Mouse (Mus musculus): ENCODE measurements around the gene Plcg2. TPM values are rescaled to one million over a fixed set of nuclear protein-coding genes. Genes with fewer than 3 reads are reported as not detected.

The Plcg2 gene
- polyA plus RNA-seq, 1 experiment from 2014 or later: 3.2 TPM

DNA sequence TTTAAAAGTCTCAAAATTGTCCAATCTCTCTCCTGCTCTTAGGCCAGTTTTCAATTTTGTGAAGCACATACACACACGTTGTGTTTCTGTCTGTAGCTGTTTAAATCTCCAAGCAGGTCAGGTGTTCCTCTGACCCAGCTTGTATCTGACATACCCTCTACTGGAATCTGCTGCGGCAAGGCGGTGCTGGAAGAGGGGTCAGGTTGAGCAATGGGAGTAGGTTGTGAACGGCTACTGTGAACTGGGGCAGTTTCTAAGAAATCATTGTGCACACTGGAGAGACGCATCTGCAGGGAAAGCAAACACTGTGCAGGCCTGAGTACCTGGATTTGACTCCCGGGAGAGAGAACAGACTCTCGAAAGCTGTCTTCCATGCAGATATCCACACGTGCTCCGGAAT is 178.4 kb downstream of the Plcg2 start:
- H3K36me3 ChIP-seq (ENCODE audit: insufficient read depth): no peaks in the 10 kb centered on the region
- no peaks in the 10 kb centered on the region for H3K27me3 ChIP-seq (ENCODE audit: insufficient read depth, low read length)
- no peak overlapping the region for H3K9ac ChIP-seq
- ATAC-seq (ENCODE audit: insufficient read depth): no peak; the same call in 1 of the 2 replicates
- no peak overlapping the region for H3K4me2 ChIP-seq
- no peak overlapping the region for H3K4me3 ChIP-seq (ENCODE audit: low read depth, low read length)
- peak; percentile 17 for DNase-seq
- H3K27ac ChIP-seq (ENCODE audit: low read depth): no peak overlapping the region
- H3K4me1 ChIP-seq (ENCODE audit: insufficient read depth): no peaks in the 10 kb centered on the region; the same call in 1 of the 2 replicates
- 40% methylated on average over 9 of the region's 9 CpGs for WGBS
- no peaks in the 10 kb centered on the region for H3K9me3 ChIP-seq (ENCODE audit: low read depth, low read length)
- TF ChIP-seq CTCF (IDR thresholded peaks at IDR 0.05; ENCODE audit: low read depth): no peak

DNA sequence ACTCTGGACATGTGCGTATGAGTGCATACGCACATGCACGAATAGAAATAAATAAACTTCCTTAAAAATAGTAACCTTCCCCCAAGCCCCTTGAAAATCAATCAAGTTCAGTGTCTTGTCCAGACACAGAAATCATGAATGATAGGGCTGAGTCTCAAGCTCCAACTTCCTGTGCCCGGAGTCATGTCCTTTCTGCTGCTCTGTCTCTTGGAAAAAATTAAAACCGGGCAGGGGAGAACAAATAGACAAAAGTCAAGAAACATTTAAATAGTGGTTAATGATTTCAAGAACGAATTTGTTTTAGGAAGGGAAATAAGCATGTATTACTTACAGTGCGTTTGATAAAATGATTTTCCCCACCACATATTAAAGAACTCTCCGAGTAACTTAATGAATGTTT is 178.9 kb downstream of the Plcg2 start:
- no peak overlapping the region for H3K4me2 ChIP-seq
- H3K27me3 ChIP-seq (ENCODE audit: insufficient read depth, low read length): no peaks in the 10 kb centered on the region
- WGBS: 39% methylated on average over 8 of the region's 8 CpGs
- ATAC-seq (ENCODE audit: insufficient read depth) (no peak), DNase-seq (no peak)
- no peaks in the 10 kb centered on the region for H3K36me3 ChIP-seq (ENCODE audit: insufficient read depth)
- no peak overlapping the region for H3K4me3 ChIP-seq (ENCODE audit: low read depth, low read length)
- H3K27ac ChIP-seq (ENCODE audit: low read depth): no peak overlapping the region; the same call in 1 of the 2 replicates
- no peaks in the 10 kb centered on the region for H3K9me3 ChIP-seq (ENCODE audit: low read depth, low read length)
- no peak overlapping the region for H3K9ac ChIP-seq
- H3K4me1 ChIP-seq (ENCODE audit: insufficient read depth): no peaks in the 10 kb centered on the region; the same call in 1 of the 2 replicates
- TF ChIP-seq CTCF (IDR thresholded peaks at IDR 0.05; ENCODE audit: low read depth): no peak

DNA sequence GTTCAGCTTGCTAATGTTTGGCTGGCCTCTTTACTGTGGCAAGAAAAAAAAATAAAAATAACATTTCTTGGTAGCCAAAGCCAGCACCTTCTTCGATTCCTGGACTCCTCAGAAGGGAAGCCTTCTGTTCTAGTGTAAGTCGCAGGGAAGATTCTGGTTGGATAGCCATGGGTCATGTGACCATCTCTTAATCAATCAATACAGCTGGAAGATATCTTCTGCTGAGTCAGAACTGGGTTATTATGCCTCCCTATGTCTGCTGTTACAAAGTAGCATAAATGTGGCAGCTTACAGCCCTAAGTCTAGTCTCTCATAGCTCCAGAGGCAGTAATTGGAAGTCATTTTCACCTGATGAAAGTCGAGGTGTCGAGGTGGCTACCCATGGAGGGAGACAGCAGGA is 180.6 kb downstream of the Plcg2 start:
- DNase-seq (no peak), ATAC-seq (ENCODE audit: insufficient read depth) (no peak)
- no peaks in the 10 kb centered on the region for H3K9me3 ChIP-seq (ENCODE audit: low read depth, low read length)
- H3K27ac ChIP-seq (ENCODE audit: low read depth): no peak overlapping the region
- H3K4me2 ChIP-seq: no peak overlapping the region
- 68% methylated on average over 4 of the region's 4 CpGs for WGBS
- no peaks in the 10 kb centered on the region for H3K27me3 ChIP-seq (ENCODE audit: insufficient read depth, low read length)
- H3K36me3 ChIP-seq (ENCODE audit: insufficient read depth): no peaks in the 10 kb centered on the region
- no peak overlapping the region for H3K4me3 ChIP-seq (ENCODE audit: low read depth, low read length)
- no peaks in the 10 kb centered on the region for H3K4me1 ChIP-seq (ENCODE audit: insufficient read depth)
- no peak for TF ChIP-seq CTCF (IDR thresholded peaks at IDR 0.05; ENCODE audit: low read depth)
- no peak overlapping the region for H3K9ac ChIP-seq

DNA sequence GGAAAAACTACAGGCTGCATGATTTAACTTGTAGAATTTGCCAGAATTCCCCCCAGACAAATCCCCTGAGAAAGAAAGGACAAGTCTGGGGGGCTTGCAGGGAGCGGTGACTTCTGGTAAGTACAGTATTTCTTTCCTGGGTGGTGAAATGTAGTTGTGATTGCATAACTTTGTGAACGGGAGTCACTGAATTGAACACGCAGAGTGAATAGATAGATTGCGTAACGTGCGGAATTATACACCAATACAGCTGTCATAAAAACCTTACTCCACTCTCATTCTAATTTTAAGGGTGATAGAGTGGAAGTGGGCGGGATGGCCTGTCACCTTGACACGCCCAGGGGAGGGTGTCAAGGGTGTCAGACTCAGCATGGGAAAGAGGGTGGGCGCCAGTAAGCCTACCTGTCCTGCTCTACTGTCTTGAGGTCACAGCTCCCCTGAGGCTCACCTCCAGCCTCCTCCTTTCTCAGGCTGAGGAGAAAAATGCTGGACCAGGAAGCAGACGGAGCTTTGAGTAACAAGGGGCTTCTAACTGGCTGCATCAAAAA is 185.9 kb downstream of the Plcg2 start:
- no peak overlapping the region for H3K9ac ChIP-seq
- no peak for TF ChIP-seq CTCF (IDR thresholded peaks at IDR 0.05; ENCODE audit: low read depth)
- no peaks in the 10 kb centered on the region for H3K36me3 ChIP-seq (ENCODE audit: insufficient read depth)
- no peak overlapping the region for H3K4me2 ChIP-seq
- no peaks in the 10 kb centered on the region for H3K4me1 ChIP-seq (ENCODE audit: insufficient read depth)
- H3K9me3 ChIP-seq (ENCODE audit: low read depth, low read length): no peaks in the 10 kb centered on the region
- WGBS: 63% methylated on average over 10 of the region's 10 CpGs
- H3K4me3 ChIP-seq (ENCODE audit: low read depth, low read length): no peak overlapping the region
- ATAC-seq (ENCODE audit: insufficient read depth): no peak
- no peaks in the 10 kb centered on the region for H3K27me3 ChIP-seq (ENCODE audit: insufficient read depth, low read length)
- no peak overlapping the region for H3K27ac ChIP-seq (ENCODE audit: low read depth)
- DNase-seq: no peak

DNA sequence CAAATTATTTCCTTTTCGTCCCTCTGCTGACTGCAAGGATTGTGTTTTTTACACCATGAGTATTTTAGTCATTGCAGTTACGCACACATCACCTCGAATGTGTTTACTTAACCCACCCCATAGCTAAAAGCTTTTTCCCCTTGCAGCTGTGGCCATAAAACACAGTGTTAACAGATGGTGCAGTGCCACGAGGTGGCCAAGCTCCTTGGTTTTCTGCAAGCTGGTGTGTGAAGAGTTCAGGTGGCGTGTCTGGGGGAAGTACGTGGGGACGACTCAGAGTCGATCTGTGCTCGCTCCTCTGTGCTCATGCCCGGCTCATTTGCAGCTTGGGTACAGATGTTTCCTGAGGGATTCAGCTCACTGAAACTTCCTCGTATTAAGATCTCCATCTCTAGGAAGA is 186.4 kb downstream of the Plcg2 start:
- no peak overlapping the region for H3K9ac ChIP-seq
- no peaks in the 10 kb centered on the region for H3K9me3 ChIP-seq (ENCODE audit: low read depth, low read length)
- no peak for TF ChIP-seq CTCF (IDR thresholded peaks at IDR 0.05; ENCODE audit: low read depth)
- H3K4me1 ChIP-seq (ENCODE audit: insufficient read depth): no peaks in the 10 kb centered on the region
- no peaks in the 10 kb centered on the region for H3K36me3 ChIP-seq (ENCODE audit: insufficient read depth)
- H3K27ac ChIP-seq (ENCODE audit: low read depth): no peak overlapping the region
- ATAC-seq (ENCODE audit: insufficient read depth): no peak
- H3K4me2 ChIP-seq: no peak overlapping the region
- H3K4me3 ChIP-seq (ENCODE audit: low read depth, low read length): no peak overlapping the region
- no peaks in the 10 kb centered on the region for H3K27me3 ChIP-seq (ENCODE audit: insufficient read depth, low read length)
- no peak for DNase-seq
- 35% methylated on average over 11 of the region's 11 CpGs for WGBS

Small RNAs within 50 kb of the gene (microRNA-seq; reads per million reads assigned to microRNA genes)
- gene Gm27361 (ENCODE audit: borderline number of aligned reads): not detected
- gene Mir7077 (ENCODE audit: borderline number of aligned reads): not detected
- not detected for gene Mir7078 (ENCODE audit: borderline number of aligned reads)

Other genes starting within 250 kb of the Plcg2 start
- 22.8 and 26.5 TPM in 2 replicates for gene Cmip, start 241.2 kb upstream of the Plcg2 start, polyA plus RNA-seq (2014; fragmentation: Nextera tagmentation; extraction: Ambion mirVana)
- gene Sdr42e1, start 175.4 kb downstream of the Plcg2 start, polyA plus RNA-seq (2014; fragmentation: Nextera tagmentation; extraction: Ambion mirVana): 1.2 and 1.8 TPM in 2 replicates
- gene Hsd17b2, start 203.6 kb downstream of the Plcg2 start, polyA plus RNA-seq (2014; fragmentation: Nextera tagmentation; extraction: Ambion mirVana): 0.18 TPM in 1 of 2 replicates, not detected in the other